Mouse (Mus musculus): Measurements from ENCODE around the gene Gjd2. TPM values are rescaled to one million over a fixed set of nuclear protein-coding genes. Genes with fewer than 3 reads are reported as not detected.

Gjd2 gene
- polyA plus RNA-seq, 1 experiment from 2014 or later = 1.6 TPM

DNA sequence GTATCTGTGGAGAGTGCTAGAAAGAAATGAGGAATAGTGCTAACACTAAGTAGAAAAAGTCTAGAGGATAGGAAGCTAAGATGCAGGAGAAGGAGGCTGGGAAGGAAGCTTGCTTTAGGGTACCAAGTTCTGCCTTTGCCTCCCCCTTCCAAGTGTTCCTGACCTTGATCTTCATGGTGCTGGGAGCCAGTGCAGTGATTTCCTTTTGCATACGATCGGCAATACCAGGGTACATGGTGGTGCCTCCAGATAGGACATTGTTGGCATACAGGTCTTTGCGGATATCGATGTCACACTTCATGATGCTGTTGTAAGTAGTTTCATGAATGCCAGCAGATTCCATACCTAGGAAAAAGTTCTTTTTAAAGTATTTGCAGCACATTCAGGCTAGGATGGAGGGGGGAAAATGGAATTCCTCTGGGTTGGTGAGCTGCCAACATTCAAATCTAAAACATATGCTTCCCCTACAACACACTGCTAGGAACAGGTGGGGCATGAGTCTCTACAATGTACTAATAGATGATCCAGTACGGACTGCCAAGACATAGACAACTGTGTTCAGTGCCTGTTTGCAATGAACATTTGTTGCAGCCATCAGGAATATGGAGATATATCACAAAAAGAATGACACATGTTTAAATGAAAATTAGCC lies 34.7 kb upstream of the Gjd2 start:
- Histone ChIP-seq H3K4me3 (no peak overlapping the region), H3K9me3 (replicated peaks) (no peaks in the 10 kb centered on the region), H3K27me3 (no peaks in the 10 kb centered on the region), H3K36me3 (no peaks in the 10 kb centered on the region), H3K4me2 (replicated peaks) (no peak overlapping the region), H3K4me1 (0 out of 2 replicates have a peak, but pooled peaks cover 3% of the 10 kb centered on the region), H3K9ac (no peak overlapping the region), H3K27ac (no peak overlapping the region)
- 87% methylated on average over 5 of the region's 5 CpGs for WGBS
- ATAC-seq (ENCODE audit: low FRiP score) = no peak

GRCm38 (mm10) chr2:114046151-114046664 lies 32.8 kb upstream of the Gjd2 start:
- WGBS = 93% methylated on average over 5 of the region's 5 CpGs
- Histone ChIP-seq H3K4me1 (no peaks in the 10 kb centered on the region), H3K9me3 (replicated peaks) (no peaks in the 10 kb centered on the region), H3K27ac (no peak overlapping the region), H3K4me2 (replicated peaks) (no peak overlapping the region), H3K4me3 (no peak overlapping the region), H3K36me3 (no peaks in the 10 kb centered on the region), H3K27me3 (no peaks in the 10 kb centered on the region), H3K9ac (no peak overlapping the region)
- ATAC-seq (ENCODE audit: low FRiP score) = no peak

GRCm38 (mm10) chr2:114037926-114038325 lies 24.5 kb upstream of the Gjd2 start:
- Histone ChIP-seq H3K4me1 (no peaks in the 10 kb centered on the region), H3K27ac (no peak overlapping the region), H3K27me3 (no peaks in the 10 kb centered on the region), H3K4me3 (no peak overlapping the region), H3K9ac (no peak overlapping the region), H3K4me2 (replicated peaks) (no peak overlapping the region), H3K36me3 (no peaks in the 10 kb centered on the region), H3K9me3 (replicated peaks) (no peaks in the 10 kb centered on the region)
- no peak for ATAC-seq (ENCODE audit: low FRiP score)
- WGBS = 76% methylated on average over 2 of the region's 2 CpGs

DNA sequence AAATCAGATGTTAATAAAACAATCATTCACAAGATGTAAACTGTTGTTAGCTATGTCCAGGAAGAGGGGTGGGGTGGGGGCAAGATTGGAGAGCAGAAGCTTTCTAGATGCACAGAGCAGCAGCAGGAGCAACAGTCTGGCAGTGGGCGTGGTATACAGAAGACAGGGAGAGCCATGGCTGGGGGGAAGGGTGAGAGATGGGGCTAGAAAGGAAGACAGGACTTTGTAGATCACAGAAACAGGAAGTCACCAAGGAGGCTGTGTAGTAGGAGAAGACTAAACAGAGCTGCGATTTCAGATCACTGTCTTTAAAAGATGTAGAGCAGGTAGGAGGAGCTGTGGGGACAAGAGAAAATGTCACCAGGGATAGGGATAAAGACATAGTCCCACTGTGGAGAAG lies 18.8 kb upstream of the Gjd2 start:
- H3K36me3 ChIP-seq = no peaks in the 10 kb centered on the region
- H3K27me3 ChIP-seq = no peaks in the 10 kb centered on the region
- no peaks in the 10 kb centered on the region for H3K9me3 ChIP-seq (replicated peaks)
- 0 out of 2 replicates have a peak, but pooled peaks cover 2% of the 10 kb centered on the region for H3K4me1 ChIP-seq
- ATAC-seq (ENCODE audit: low FRiP score) = no peak
- no peak overlapping the region for H3K9ac ChIP-seq
- no peak overlapping the region for H3K4me3 ChIP-seq
- H3K27ac ChIP-seq = no peak overlapping the region
- WGBS = 44% methylated on average over 2 of the region's 2 CpGs
- no peak overlapping the region for H3K4me2 ChIP-seq (replicated peaks)

DNA sequence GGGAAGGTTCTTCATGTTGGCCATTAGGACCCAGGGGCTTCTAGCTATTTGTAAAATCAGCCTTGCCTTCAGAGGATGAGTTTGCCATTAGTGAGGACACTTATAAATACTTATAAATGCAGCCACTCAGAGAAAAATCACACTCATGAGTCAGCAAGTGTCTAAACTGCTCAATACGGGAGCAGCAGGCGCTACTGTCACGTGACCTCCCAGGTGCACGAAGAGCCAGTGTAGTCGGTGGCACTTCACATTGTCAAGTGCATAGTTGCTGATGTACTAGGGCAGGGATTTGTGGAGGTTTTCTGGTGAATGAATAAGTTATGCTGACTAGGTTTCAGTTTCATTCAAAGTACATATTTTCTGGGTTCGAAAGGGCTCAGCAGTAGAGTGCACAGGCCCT lies 10.0 kb upstream of the Gjd2 start:
- Histone ChIP-seq H3K9ac (no peak overlapping the region), H3K9me3 (replicated peaks) (no peaks in the 10 kb centered on the region), H3K27me3 (0 out of 2 replicates have a peak, but pooled peaks cover 4% of the 10 kb centered on the region), H3K4me2 (replicated peaks) (no peak overlapping the region), H3K4me1 (peaks cover 6% of the 10 kb centered on the region), H3K36me3 (no peaks in the 10 kb centered on the region), H3K27ac (no peak overlapping the region), H3K4me3 (no peak overlapping the region)
- ATAC-seq (ENCODE audit: low FRiP score) = no peak
- 89% methylated on average over 6 of the region's 6 CpGs for WGBS

DNA sequence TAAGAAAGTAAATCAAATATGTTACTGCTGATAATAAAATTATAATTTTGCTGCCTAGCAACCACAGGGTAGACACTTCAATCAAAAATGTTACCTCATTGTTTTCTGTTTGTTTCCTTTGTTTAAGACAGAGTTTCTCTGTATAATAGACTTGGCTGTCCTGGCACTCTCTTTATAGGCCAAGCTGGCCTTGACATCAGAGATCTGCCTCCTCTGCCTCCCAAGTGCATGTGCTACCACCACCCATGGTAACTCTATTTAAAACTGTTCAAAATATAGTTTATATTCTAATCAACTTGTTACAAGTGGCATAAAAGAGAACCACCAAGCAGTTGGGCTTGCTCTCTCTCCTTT lies 6.8 kb upstream of the Gjd2 start:
- Histone ChIP-seq H3K4me2 (replicated peaks) (no peak overlapping the region), H3K4me3 (no peak overlapping the region), H3K27me3 (peaks cover 14% of the 10 kb centered on the region; the same call in 1 of the 2 replicates), H3K4me1 (peaks cover 7% of the 10 kb centered on the region), H3K9ac (no peak overlapping the region), H3K36me3 (no peaks in the 10 kb centered on the region), H3K27ac (no peak overlapping the region), H3K9me3 (replicated peaks) (no peaks in the 10 kb centered on the region)
- no peak for ATAC-seq (ENCODE audit: low FRiP score)

DNA sequence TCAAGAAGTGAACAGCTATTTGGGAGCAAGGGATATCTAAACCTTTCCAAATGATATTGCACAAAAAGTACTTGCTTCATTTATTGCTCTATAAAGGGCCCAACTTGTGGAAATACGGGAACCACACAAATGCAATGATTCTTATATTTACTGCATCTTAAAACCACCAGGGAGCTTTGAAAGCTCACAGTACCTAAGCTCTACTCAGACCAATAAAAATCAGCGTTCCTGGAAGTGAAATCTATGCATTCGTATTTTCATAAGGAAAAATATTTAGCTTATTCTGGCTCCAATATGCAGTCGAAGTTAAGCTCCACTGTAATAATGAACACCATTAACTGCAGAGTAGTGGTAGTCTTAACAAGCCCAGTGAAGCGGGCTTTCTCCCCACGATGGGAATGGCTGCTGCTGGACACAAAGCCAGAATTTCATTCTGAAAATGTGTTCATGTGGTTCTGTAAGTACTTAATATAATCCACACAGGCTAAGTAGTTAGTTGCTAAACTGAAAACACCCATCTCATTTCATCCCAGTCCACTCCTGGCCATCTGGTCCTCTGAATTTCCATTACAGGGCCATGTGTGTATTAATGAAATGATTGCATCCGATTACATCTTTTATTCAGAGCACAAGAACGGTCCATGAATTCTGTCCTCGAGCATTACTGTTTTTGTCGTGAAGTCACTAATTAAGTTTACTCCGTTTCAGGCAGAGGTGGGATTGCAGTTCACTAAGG lies 6.2 kb upstream of the Gjd2 start:
- Histone ChIP-seq H3K4me2 (replicated peaks) (no peak overlapping the region), H3K4me1 (peaks cover 7% of the 10 kb centered on the region), H3K9me3 (replicated peaks) (no peaks in the 10 kb centered on the region), H3K4me3 (no peak overlapping the region), H3K9ac (no peak overlapping the region), H3K27ac (no peak overlapping the region), H3K36me3 (no peaks in the 10 kb centered on the region), H3K27me3 (peaks cover 19% of the 10 kb centered on the region)
- 0 out of 2 replicates have a peak, but pooled peaks have one; percentile 58 for ATAC-seq (ENCODE audit: low FRiP score)
- WGBS = 71% methylated on average over 11 of the region's 11 CpGs

DNA sequence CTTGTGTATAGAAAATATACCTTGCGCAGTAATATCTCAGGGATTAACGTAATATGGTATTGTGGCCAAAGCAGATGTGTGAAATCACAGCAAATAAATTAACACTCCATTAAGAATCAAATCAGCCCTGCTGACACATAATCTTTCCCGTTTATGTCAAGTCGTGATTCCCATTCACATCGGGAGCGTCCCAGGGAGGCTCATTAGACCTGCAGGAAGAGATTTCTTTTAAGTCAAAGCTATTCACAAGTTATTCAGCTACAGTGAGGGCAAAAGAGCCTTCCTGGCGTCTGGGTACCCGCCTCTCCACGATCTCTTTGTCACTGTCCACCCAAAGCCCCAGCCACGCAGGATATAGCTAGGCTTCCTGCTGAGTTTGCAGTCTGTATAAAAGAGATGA lies 4.7 kb upstream of the Gjd2 start:
- H3K36me3 ChIP-seq = no peaks in the 10 kb centered on the region
- peaks cover 14% of the 10 kb centered on the region for H3K4me1 ChIP-seq
- 26% methylated on average over 10 of the region's 10 CpGs for WGBS
- no peaks in the 10 kb centered on the region for H3K9me3 ChIP-seq (replicated peaks)
- ATAC-seq (ENCODE audit: low FRiP score) = no peak
- H3K9ac ChIP-seq = no peak overlapping the region
- no peak overlapping the region; the same call in 1 of the 2 replicates for H3K27ac ChIP-seq
- peaks cover 34% of the 10 kb centered on the region for H3K27me3 ChIP-seq
- no peak overlapping the region for H3K4me3 ChIP-seq
- H3K4me2 ChIP-seq (replicated peaks) = no peak overlapping the region

DNA sequence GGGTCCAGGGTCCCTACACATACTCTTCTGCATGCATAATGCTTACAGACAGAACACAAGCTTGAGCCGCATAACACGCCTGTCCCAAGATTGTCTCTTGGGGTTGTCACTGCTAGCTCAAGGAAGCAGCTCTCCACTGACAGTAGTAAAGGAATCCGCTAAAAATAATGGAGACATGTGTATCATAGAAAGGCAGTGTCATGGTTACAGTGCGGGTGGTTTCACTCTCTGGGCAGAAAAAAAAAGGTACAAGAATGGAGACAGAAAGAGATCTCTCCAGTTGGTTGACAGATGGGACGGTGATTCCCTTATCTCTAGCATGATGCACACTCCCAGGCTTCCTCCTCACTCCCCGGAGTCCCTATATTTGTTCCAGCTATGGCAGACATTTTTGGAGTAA lies 1.4 kb upstream of the Gjd2 start:
- Histone ChIP-seq H3K9ac (no peak overlapping the region), H3K4me2 (replicated peaks) (no peak overlapping the region), H3K4me1 (peaks cover 14% of the 10 kb centered on the region), H3K27ac (no peak overlapping the region), H3K36me3 (no peaks in the 10 kb centered on the region), H3K27me3 (peaks cover 56% of the 10 kb centered on the region), H3K9me3 (replicated peaks) (no peaks in the 10 kb centered on the region), H3K4me3 (no peak overlapping the region)
- ATAC-seq (ENCODE audit: low FRiP score) = no peak
- 76% methylated on average over 6 of the region's 6 CpGs for WGBS

DNA sequence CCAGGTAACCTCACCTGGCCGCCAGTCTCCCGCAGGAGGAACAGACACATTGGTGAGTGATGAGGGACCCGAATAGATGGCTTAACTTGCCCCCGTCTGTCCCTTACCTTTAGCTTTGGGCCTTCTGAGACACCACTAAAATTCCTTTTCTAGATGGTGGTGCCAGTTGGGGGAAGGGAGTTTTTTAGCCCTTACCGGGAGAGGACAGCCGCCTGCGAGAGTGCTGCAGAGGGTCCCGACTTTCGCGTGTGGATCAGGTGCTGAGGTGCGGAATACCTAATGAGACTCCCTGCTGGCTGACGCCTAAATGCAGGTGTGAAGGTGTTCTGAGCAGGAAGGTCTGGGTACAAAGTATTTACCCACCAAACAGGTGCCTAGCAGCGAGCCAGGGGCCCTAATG lies 427 bp upstream of the Gjd2 start:
- peaks cover 56% of the 10 kb centered on the region for H3K27me3 ChIP-seq
- peak overlapping the region; percentile 68; the same call in 1 of the 2 replicates for H3K27ac ChIP-seq

GRCm38 (mm10) chr2:114012749-114013211 lies 639 bp downstream of the Gjd2 start:
- 0 out of 2 replicates have a peak overlapping the region, but pooled peaks have one; percentile 68 for H3K27ac ChIP-seq
- WGBS = 3% methylated on average over 19 of the region's 19 CpGs
- no peaks in the 10 kb centered on the region for H3K36me3 ChIP-seq
- peak overlapping the region; percentile 91 for H3K4me2 ChIP-seq (replicated peaks)
- peak; percentile 88 for ATAC-seq (ENCODE audit: low FRiP score)
- peak overlapping the region; percentile 67 for H3K9ac ChIP-seq
- no peaks in the 10 kb centered on the region for H3K9me3 ChIP-seq (replicated peaks)
- H3K4me1 ChIP-seq = peaks cover 7% of the 10 kb centered on the region
- peaks cover 51% of the 10 kb centered on the region for H3K27me3 ChIP-seq
- H3K4me3 ChIP-seq = peak overlapping the region; percentile 66

More for the DNA sequence above, 427 bp upstream of the Gjd2 start:
- peak; percentile 7 for ATAC-seq (ENCODE audit: low FRiP score)
- peak overlapping the region; percentile 67 for H3K9ac ChIP-seq
- no peaks in the 10 kb centered on the region for H3K36me3 ChIP-seq
- H3K9me3 ChIP-seq (replicated peaks) = no peaks in the 10 kb centered on the region
- H3K4me3 ChIP-seq = peak overlapping the region; percentile 66
- peaks cover 14% of the 10 kb centered on the region for H3K4me1 ChIP-seq
- peak overlapping the region; percentile 91 for H3K4me2 ChIP-seq (replicated peaks)
- WGBS = 2% methylated on average over 13 of the region's 13 CpGs

DNA sequence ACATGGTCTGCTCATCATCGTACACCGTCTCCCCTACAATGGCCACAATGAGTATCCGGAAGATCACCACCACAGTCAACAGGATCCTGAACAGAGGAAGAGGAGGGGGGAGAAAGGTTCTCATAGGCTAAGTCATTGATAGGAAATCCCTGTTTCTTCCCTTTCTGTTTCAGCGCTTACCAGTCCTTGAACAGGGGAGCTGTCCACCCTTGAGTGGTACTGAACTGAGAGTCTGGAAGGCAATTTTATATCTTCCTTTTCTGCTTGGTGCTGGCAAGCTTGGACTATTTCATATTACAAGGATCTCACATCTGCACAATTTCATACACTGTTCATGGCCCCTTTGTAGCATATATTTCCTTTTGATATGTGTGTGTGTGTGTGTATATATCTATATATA lies 1.6 kb downstream of the Gjd2 start:
- H3K4me2 ChIP-seq (replicated peaks) = 0 out of 2 replicates have a peak overlapping the region, but pooled peaks have one; percentile 0

More for the DNA sequence above, 1.6 kb downstream of the Gjd2 start:
- H3K27ac ChIP-seq = no peak overlapping the region
- H3K9me3 ChIP-seq (replicated peaks) = no peaks in the 10 kb centered on the region
- H3K4me3 ChIP-seq = no peak overlapping the region
- peaks cover 46% of the 10 kb centered on the region for H3K27me3 ChIP-seq
- peaks cover 7% of the 10 kb centered on the region for H3K4me1 ChIP-seq
- H3K36me3 ChIP-seq = no peaks in the 10 kb centered on the region
- 44% methylated on average over 4 of the region's 4 CpGs for WGBS
- no peak overlapping the region for H3K9ac ChIP-seq
- no peak for ATAC-seq (ENCODE audit: low FRiP score)

Data from hindbrain, embryonic 12.5 days (tissue).